Mouse (Mus musculus): ENCODE measurements around the gene Gtsf1l.

DNA sequence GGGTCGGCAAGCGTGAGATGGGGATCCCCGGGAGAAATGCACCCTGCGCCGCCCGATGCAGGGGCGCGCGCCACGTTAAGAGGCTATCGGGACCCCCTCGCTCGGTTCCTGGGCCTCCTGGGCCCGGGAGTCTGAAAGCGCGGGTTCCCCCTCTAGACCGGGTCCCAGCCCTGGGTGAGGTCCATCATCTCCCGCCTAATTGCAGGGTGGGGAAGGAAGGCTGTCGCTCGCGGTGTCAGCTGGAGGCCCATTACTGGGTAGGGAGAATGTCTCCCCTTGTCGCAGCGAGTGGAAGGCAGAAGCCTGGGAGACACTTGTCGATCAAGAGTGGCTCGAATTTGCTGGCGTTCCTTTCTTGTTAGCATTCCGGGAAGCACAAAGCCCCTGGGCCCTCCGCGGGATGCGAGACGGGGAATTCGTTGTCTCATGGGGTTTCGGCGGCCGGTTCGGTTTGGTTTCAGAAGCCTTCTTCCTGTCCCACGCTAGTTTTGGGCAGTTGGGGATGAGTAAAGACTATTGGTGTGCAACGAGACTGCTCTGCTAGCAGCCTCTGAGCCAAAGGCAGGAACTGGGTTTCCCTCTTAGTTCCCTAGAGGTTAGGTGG lies 32.7 kb downstream of the Gtsf1l start:
- TF ChIP-seq CTCF (IDR thresholded peaks at IDR 0.05; ENCODE audit: low read depth) = no peak
- no peak for TF ChIP-seq EP300 (optimal IDR thresholded peaks at IDR 0.05)
